Mouse (Mus musculus) c-Kit-negative CD71-positive TER-119-positive erythroid progenitor cells, embryonic 14.5 days (primary cell): Measurements from ENCODE around the gene Sema5b.
"Not testable (repeated sequence)": the region's sequence is repeated elsewhere in the genome, so short reads cannot be mapped to it uniquely, and the experiment has no call there.

Experiments used
- DNase-seq: peaks from one replicate; pipeline ENCODE4 v3.0.0-alpha.2; 2013; ENCODE audit warnings: low read depth, low spot score

The Sema5b gene

DNA sequence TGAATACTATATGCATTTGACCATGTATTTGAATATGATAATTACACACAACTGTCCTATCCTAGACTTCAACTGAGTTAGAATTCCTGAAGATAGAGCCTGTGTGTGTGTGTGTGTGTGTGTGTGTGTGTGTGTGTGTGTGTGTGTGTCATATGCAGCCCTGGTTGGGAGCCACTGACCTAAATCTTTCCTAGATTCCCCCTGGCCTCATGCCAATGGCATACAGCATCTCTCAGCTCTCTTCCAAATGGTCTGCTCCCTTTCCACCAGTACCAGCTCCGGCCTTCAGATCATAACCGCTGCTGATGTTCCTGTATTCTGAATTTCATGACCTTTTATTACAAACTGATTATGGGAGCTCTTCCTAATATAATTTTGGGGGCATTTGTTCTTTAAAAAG is 8.4 kb downstream of the Sema5b start:
- DNase-seq: no peak

DNA sequence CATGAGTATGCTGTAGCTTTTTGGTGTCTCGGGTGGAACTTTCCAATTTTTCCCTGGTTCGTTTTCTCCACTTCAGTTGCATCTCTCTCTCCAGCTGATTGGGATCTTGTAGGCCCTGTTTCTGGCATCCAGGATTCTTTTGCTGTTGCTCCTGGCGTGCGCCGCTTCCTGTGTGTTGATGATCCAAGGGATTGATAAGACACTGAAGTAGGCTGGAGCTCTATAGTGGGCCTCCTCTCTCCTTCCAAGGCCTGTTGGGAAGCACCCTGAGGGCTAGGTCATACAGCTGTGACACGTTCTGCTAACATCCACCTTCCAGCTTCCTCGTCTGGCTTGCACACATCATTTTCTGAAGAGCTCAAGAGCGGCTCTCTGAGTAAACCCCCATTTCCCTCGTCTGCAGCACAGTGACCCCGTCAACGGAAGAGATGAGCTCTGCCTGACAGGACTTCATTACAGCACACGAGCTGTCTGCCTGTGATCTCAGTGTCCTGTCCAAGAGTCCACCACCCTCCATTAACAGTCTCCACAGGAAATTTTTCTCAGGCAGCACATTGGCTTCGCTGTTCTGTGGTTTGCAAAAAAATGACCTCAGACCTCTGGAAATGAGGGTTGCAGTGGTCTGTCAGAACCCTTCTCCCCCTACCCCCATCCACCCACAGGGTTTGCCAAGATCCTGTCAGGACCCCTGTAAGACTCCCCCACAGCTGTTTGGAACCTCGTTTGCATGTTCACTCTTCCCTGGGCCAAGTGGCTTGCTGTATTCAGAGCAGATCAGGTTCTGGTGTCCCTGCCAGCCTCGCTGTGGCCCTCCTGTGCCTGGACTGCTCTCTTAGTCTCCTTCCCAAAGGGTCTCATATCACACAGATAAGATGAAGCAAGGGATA is 14.9 kb downstream of the Sema5b start:
- no peak for DNase-seq

DNA sequence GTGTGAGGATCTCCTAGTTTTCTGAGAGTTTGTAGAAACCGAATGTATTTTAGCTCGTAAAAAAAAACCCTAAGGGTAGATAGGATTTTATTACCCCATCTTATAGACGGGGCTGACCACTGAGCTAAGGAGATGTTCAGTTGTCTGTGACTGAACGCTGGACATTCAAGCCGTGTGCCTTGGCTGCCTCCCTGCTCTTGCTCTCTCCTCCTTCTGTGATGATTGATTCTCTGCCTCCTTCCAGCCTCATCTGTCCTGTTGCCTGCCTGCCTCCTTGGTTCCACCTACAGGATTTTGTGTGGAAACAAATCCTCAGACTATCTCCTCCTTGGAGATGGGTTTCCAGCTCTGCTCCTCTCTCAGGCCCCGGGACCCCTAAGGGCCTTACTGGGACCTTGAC is 16.1 kb downstream of the Sema5b start:
- DNase-seq: no peak

DNA sequence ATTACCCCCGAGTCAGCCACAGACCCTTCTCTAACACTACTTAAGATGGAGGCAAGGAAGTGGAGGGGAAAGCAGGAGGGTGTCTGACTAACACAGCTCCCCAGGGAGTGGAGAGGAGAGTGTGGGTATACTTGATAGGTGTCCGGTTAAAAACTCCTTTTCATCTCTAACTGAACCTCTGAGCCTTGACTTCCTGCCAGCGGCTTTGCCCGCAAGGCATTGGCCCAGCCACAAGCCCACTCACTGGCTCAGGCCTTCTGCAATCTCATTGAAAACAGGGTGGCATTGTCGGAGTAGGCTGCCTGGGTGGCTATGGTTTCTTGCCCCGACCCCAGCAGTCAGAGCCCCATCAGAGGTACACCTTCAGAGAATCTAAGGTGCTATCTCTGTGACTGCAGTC is 20.6 kb downstream of the Sema5b start:
- DNase-seq: no peak

DNA sequence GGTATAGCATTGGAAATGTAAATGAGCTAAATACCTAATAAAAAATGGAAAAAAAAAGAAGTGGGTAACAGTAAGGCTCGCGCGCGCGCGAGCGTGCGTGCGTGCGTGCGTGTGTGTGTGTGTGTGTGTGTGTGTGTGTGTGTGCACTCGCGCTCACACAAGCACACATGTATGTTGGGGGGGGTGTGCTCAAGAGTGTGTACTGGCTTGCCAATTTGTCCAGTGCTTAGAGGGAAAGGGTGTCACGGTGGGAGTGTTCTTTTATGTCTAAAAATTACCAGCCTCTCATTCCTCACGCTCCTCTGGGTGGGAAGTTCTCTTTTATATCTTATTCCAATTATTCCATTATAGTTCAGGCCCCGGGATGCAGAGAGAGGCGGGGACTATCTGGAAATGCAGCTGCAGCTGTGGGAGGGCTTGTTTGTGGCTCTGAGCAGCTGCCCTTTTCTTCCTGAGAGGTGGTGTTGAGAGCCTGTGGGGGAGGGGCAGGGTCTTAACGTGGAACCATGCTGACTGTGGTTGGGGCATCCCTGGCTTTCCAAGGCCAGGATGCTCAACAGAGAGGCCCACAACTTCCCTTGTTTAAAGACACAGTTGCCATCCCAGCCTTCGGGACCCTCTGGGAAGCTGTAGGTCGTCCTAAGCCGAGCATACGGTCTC is 23.4 kb downstream of the Sema5b start:
- DNase-seq: no peak

DNA sequence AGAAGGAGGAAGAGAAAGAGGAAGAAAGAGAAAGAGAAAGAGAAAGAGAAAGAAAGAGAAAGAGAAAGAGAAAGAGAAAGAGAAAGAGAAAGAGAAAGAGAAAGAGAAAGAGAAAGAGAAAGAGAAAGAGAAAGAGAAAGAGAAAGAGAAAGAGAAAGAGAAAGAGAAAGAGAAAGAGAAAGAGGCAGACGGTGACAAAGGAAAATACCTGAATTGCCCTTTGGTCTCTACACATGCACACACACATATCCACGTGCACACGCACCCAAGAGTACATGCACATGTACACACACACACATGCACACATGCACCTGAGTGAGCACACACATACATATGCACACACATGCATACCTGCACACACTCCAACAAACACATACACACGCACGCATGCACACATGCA is 24.7 kb downstream of the Sema5b start:
- DNase-seq: not testable (repeated sequence)

DNA sequence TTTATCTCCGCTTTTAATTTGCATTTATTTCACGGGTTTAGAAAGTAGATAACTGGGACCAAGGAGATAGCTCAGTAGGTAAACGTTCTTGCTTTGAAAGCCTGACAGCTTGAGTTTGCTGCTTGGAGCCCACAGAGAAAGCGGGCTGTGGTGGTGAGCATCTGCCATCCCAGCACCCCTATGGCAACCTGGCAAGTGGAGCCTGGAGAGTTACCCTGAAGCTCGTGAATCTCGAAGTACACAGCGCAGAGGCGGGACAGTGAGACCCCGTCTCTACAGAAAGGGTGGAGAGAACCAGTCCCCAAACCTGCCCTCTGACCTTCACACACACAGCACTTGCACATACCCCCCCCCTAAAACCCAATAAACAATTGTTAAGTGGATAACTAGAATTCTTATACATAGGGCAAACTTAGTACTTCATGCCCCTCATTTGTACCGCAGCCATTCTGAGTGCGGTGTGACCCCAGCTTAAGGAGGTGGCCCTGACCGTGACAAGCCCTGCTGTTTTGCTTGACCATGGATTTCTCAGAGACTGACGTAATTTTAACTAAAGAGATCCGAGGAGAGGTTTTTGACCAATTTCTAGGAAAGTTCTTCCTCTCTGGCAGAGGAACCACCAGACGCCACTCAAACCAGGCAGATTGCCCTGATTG is 27.4 kb downstream of the Sema5b start:
- DNase-seq: no peak

DNA sequence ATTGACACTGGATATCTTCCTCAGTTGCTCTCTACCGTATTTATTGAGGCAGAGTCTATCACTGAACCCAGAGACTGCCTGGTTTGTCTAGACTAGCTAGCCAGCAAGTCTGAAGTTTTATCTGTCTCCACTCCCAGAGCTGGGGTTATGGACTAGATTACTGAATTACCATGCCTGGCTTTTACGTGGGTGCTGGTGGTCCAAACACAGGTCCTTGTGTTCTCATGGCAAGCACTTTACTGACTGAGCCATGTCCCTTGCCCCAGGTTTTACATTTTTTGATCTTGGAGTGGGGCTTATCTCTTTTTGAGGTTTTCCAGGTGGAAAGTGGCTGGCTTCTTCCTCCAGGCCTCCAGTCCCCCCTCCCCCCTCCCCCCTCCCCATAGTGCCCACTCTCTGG is 28.4 kb downstream of the Sema5b start:
- DNase-seq: no peak

DNA sequence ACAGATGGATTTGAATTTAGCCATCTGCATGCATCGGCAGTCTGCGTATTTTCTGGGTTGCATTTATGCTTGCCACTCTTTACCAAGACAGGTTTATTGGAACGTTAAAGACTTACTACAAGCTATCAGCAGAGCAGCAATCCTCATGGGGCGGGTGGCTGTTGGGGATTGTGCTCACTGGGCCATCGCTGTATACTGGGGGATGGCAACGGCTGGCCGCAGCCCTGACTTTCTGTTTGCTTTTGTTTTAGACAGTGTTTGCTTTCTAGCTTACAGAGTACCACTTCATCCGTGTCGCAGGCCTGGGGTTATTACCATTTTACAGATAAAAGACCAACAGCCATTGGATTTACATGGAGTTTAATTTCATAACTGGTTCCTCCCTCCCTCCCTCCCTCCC is 28.8 kb downstream of the Sema5b start:
- no peak for DNase-seq

DNA sequence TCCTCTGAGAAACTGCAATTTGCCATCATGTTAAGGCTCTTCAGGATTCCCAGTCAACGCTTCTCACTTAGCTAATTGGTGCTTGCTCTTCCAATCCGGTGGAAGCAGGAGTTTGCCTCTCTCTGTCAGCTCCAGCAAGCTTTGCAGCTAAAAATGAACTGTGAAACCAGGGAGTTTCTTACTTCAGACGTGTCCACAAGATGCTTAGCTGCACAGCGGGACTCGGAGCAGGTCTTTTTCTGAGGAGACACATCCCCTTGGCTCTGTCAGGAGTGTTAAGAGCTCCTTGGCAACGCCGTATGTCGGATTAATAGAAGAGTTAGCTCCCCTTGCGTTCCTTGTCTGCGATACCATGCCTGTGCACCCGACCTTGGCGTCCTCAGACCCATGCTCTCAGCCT is 29.7 kb downstream of the Sema5b start:
- no peak for DNase-seq

DNA sequence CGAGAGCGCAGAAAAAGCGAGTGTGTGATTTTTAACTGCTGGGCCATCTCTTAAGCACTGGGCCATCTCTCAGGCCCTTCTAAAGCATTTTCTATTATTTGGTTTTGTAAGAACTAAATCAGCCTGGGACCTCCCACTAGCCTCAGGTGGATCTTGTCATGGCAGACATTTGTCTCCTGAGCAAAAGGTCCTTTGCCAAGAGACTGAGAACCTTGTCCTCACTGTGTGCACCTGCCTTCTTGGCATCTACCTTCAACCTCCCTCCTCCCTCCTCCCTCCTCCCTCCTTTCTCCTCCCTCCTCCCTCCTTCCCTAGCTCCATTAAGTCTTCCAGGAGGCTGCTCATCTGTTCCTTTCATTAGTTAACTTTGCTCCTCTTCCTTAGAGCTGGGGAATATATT is 32.6 kb downstream of the Sema5b start:
- no peak for DNase-seq

DNA sequence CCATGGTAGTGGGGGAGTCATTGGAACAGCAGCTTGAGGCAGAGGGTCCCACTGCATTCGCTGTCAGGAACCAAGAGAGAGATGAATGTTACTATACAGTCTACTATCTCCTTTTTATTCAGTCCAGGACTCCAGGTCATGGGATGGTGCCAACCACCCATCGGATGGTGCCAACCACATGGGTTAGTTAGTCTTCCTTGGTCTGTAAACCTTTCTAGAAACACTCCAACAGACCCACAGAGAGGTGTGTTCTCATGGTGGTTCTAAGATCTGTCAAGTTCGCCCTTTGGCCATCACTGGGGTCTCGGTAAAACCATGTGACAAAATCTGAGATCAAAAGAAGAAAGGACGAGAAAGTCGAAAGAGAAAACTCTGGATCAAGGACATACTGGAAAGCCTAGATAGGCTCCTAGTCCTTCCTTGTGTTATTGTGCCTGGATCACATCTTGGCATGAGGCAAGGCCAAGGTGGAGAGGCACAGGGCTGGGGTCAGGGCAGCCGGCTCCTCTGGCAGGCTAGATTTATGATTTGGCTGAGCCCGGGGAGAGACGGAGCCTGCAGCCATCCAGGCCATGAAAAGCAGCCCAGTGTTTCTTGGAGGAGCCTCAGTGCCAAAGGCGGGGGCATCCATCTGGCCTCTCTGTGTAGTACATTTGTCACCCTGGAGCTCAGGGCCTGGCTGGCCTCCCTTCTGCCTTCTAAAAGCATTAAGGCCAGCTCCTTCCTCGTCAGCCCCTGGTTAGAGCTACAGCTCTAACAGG is 36.4 kb downstream of the Sema5b start:
- DNase-seq: no peak

DNA sequence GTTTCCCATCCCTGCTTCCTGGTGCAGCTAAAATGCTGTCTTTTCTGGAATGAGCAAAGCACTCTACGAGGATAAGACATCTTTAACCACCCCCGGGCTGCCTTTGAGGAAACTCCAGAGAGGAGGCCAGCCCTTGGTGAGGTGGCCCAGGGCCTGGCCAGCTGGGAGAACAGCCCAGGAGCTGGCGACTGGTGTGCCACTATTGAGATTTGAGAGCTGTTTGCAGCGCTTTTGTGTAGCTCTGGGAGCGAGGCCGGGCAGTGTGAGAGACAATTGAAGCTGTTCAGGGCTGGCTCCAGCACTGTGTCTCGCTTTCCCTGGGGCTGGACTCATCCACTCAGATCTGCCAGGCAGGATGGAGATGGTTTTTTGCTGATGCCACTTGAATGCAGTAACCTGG is 40.4 kb downstream of the Sema5b start:
- DNase-seq: no peak

DNA sequence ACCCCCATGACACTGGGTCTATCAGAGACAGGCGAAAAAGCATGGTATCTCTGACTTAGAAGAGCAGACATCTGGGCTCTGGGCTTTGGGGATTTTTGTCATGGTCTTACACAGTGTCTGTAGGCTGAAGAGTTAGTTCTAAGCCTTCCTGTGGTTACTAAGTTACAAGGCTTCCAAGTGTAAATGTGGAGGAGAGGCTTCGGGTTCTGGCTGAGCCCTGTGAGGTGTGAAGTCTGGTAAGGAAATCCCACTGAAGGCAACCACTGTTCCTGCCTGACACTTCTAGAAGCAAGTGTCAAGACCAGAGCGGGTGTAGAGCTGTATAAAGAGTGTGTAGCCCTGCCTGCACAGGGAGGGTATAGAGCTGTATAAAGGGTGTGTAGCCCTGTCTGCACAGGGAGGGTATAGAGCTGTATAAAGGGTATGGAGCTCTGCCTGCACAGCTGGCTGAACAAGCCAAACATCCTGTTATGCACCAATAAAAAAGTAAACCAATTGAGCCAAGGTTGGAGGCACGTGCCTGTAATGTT is 42.7 kb downstream of the Sema5b start:
- DNase-seq: no peak

DNA sequence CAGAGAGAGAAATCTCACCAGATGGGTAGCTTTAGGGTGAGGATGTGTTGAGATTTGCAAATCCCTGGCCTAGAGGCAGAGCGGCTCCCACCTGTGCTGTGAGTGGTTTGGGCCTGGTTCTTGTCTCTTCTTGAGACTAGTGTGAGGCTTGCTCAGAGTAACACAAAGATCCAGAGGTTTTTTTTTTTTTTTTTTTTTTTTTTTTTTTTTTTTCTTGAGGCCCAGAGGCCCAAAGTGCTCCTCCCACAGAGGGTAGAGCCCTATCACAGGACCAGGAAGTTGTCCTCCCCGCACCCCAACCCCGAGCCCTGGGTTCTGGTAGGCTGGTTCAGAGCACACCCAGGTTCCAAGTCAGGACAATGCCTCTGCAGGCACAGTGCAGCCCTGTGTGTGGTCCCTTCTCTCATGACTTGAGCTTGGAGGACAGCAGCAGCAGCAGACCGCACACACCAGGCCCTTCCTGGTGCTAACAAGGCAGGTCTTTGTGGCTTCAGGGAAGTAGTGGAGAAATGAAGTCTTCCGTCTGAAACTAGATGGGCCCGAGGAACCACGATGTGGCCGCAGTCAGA is 44.3 kb downstream of the Sema5b start:
- no peak for DNase-seq

DNA sequence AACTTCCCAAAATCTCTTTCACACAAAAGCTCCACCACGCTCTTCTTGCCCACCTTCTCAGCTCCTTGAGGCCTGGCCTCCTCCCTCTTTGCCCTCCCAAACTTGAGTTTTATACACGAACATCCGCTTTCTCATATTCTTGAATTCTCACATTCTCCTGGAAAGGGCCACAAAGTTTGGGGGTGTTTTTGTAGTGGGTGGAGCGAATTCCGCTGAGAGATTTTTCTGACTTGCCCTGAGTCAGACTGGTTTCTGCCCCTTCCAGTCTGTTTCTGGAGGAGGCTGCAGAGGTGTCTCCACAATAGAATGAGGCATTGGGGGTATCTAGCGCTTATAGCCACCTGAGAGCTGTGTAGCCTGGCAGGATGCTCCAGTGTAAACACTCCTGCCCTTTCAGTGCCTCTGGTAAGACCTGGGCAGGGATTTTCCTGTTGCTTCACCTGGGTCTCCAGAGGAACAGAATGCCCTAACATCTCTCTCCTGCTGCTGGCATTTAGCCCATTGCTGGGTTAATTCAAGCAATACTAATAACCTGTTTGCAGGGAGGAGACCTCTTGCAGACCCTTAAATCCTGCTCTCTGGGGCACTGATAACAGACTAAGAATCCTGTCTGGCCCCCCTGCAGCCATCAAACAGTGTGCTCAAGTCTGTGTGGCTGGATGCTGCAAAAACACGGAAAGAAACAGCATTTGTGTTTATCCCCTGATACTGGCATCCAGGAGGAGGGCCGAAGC is 46.3 kb downstream of the Sema5b start:
- DNase-seq: no peak

DNA sequence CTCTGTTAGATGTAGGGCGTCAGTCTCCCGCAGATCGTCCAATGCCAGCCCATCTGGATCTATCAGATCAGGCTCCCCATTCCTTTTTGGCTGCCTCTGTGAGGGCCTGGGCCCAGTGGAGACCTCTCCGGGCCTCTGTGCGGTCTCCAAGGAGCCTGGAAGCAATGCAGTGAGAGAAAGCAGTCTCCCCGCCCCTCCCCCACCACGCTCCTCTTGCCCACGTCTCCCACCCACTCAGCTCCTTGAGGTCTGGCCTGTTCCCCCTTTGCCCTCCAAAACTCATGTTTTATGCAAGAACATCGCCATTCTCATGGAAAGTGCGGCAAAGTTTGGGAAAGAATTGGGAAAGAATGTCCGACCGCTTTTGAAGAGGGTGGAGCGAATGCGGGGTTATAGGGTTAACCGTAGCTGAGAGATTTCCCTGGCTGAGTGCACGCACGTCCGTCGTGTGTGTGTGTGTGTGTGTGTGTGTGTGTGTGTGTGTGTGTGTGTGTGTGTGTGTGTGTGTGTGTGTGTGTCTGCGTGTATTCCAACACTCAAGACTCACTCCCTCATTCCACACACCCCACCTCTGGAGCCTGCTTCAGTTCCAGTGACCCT is 47.0 kb downstream of the Sema5b start:
- DNase-seq: no peak

DNA sequence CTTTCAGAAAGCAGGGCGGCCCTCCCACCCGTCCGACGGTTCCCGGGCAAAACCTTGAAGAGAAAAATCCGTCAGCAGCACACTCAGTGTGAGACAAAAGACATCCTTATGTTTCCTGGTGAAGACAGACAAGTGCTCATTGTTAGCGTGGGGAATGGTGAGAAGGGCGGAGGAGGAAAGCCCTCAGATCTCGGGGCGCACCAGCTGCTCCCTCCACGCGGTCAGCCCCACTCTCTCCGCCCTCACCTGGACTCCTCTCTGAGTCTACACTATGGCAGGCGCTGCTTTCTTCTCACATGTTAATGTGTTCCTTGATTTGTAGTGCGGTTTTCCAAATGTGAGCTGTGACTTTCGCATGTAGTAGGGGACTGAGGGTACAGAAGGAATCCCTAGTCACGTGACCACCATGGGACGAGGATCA is 47.8 kb downstream of the Sema5b start:
- no peak for DNase-seq

DNA sequence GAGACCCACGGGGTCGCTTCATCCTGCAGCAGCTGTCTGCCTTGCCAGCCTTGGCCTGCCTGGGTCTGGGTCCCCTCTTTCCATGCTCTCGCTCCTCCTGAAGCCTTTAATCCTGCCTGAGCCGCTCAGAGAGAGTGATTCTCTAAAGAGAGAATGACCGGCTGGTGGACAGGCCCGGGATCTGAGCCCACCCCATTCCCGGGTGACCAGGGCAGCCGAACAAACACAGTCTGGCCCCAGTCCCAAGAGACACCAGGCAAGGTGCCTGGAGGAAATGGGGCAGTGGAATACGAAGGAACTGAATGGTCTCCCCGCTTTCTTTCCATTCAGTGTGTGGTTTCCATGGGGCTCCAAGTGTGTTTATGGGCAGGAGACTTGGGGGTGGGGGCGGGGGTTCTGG is 50.8 kb downstream of the Sema5b start:
- no peak for DNase-seq
